Mouse (Mus musculus): ENCODE results near the gene Lrp1. TPM values are rescaled to one million over a fixed set of nuclear protein-coding genes. Genes with fewer than 3 reads are reported as not detected.

Gene Lrp1
- total RNA-seq, 1 experiment from 2014 or later: 254 TPM

DNA sequence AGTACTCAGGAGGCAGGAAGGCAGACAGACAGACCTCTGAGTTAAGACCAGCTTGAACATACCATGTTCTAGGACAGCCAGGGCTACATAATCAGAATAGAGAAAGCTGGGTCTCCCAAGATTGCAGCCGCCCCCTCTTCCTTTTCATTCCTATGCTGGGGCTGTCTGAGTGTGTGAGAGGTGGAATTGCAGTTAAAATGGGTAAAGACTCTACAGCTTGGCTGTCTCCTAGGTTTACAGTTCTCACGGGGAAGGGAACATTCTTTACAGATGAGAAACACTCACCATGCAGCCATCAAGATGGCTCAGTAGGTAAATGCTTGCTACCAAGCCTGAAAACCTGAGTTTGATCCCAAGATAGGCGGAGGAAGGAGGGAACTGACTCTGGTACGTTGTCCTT, 120.9 kb downstream of the Lrp1 start:
- no peak for DNase-seq

GRCm38 (mm10) chr10:127499516-127499915, 121.4 kb downstream of the Lrp1 start:
- no peak for DNase-seq

- no peak for DNase-seq
These were observed 124.8 kb downstream of the Lrp1 start for GRCm38 (mm10) chr10:127496156-127496555.

- DNase-seq: peak; percentile 28
These were observed 128.8 kb downstream of the Lrp1 start for GRCm38 (mm10) chr10:127492118-127492517.

GRCm38 (mm10) chr10:127491128-127491512, 129.8 kb downstream of the Lrp1 start:
- DNase-seq: no peak

GRCm38 (mm10) chr10:127490160-127491127, 130.5 kb downstream of the Lrp1 start:
- no peak for DNase-seq

DNA sequence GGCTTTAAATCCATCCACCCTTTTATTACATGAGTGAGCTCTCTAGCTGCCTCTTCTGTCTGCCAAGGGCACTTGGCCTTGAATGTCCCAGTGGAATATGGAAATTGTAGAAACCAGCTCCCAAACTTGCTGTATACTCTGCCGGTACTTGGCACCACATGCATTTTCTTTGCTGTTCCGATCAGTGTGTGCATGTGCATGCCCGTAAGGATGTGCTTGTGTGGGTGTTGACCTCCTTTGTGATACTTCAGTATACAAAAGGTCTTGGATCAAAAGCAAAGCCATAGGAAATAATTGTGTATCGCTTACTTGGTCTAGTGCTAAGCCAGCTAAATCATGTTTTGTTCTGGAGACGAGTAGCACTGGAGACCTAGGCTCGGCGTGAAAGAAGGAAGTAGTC, 132.1 kb downstream of the Lrp1 start:
- no peak for DNase-seq

Other genes with a start within 250 kb of the Lrp1 start
- gene R3hdm2, start 240.8 kb downstream of the Lrp1 start, total RNA-seq (2021): 122 and 149 TPM in 2 replicates
- gene Stac3, start 119.5 kb downstream of the Lrp1 start, total RNA-seq (2021): 2.8 and 4.9 TPM in 2 replicates
- gene Ndufa4l2, start 106.2 kb downstream of the Lrp1 start, total RNA-seq (2021): 43.2 and 50.0 TPM in 2 replicates
- 56.3 and 61.1 TPM in 2 replicates for gene Shmt2, start 98.7 kb downstream of the Lrp1 start, total RNA-seq (2021)
- 8.3 and 10.0 TPM in 2 replicates for gene Nxph4, start 86.6 kb downstream of the Lrp1 start, total RNA-seq (2021)
- 117 and 121 TPM in 2 replicates for gene Stat6, start 21.8 kb upstream of the Lrp1 start, total RNA-seq (2021)
- 9.6 and 13.7 TPM in 2 replicates for gene Nemp1, start 45.8 kb upstream of the Lrp1 start, total RNA-seq (2021)
- 19.0 and 21.7 TPM in 2 replicates for gene Nab2, start 47.4 kb upstream of the Lrp1 start, total RNA-seq (2021)
- 0.33 and 1.1 TPM in 2 replicates for gene Myo1a, start 84.0 kb upstream of the Lrp1 start, total RNA-seq (2021)
- not detected in 2 replicates for gene Tac2, start 103.3 kb upstream of the Lrp1 start, total RNA-seq (2021)
- 12.3 and 13.5 TPM in 2 replicates for gene Zbtb39, start 118.4 kb upstream of the Lrp1 start, total RNA-seq (2021)
- gene Gpr182, start 130.6 kb upstream of the Lrp1 start, total RNA-seq (2021): 10.9 and 11.4 TPM in 2 replicates
- gene Rdh1, start 138.6 kb upstream of the Lrp1 start, total RNA-seq (2021): 0.57 and 1.3 TPM in 2 replicates
- 1.0 and 2.7 TPM in 2 replicates for gene Rdh16f1, start 138.6 kb upstream of the Lrp1 start, total RNA-seq (2021)
- not detected in 2 replicates for gene Rdh9, start 155.2 kb upstream of the Lrp1 start, total RNA-seq (2021)
- gene Rdh16, start 180.0 kb upstream of the Lrp1 start, total RNA-seq (2021): 0.12 and 0.52 TPM in 2 replicates
- not detected in 2 replicates for gene Rdh19, start 228.8 kb upstream of the Lrp1 start, total RNA-seq (2021)
- gene Rdh16f2, start 245.3 kb upstream of the Lrp1 start, total RNA-seq (2021): not detected in 2 replicates